Mouse (Mus musculus): ENCODE measurements around the gene Maea.

DNA sequence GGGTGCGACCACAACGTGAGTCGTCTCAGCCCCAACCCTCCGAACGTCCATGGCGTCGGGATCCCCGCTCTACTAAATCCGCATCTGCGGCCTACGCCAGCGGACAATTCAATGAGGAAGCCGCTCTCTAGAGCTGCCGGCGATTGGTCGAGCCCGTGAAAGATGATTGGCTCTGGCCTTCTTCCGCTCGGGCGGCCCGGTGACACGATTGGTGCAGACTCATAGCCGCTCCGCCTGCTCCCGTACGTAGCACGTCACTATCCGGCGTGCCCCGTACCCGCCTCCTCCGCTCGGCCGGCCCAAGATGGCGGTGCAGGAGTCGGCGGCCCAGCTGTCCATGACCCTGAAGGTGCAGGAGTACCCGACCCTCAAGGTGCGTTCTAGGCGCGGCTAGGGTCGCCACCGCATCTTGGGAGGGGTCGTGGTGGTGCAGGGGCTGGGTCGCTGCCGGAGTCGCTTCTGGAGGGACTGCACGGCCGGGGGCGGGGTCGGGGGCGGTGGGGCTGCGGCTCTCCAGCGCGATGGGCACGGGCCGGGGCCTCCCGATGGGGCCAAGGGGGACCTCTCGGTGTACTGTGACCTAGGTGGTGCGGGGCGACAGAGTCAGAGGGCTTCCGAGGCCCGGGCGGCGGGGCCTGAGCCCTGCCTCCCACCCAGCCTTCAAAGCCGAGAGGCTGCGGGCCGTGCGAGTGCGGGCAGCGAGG lies at the start of gene Maea:
- TF ChIP-seq CTCF (IDR thresholded peaks at IDR 0.05; ENCODE audit: control insufficient read depth, insufficient read depth, insufficient read length) (no peak), USF1 (IDR thresholded peaks at IDR 0.05; ENCODE audit: low read depth) (no peak), MYOD1 (IDR thresholded peaks at IDR 0.05; ENCODE audit: control insufficient read depth, insufficient read length, low read depth) (no peak)
